Mouse (Mus musculus) layer of hippocampus, adult 18-20 months (tissue): ENCODE measurements at regions not wholly inside any gene's neighbourhood (a gene's known extent, or its start where the extent isn't known, plus 50 kb on each side); places are given as distances from the start of the nearest gene placed in this dataset.

Source experiments
- DNase-seq, 2 experiments: peaks; one replicate each; pipeline ENCODE4 v3.0.0; 2022; ENCODE audit warnings: low spot score in 2 of 2

GRCm38 (mm10) chr2:92704035-92704434 is 104.5 kb downstream of the Chst1 start:
- no peak for DNase-seq

- peak in 1 of 2 experiments; percentile 65 for DNase-seq
Measured at GRCm38 (mm10) chr2:92709668-92710067, 110.2 kb downstream of the Chst1 start.

- no peak for DNase-seq
Measured at GRCm38 (mm10) chr2:92711122-92711777, 111.7 kb downstream of the Chst1 start.

- DNase-seq = peak in 1 of 2 experiments; percentile 43
Measured at GRCm38 (mm10) chr2:92712266-92713144, 113.0 kb downstream of the Chst1 start.

- no peak for DNase-seq
Measured at GRCm38 (mm10) chr2:92717706-92718105, 118.2 kb downstream of the Chst1 start.

GRCm38 (mm10) chr2:92721951-92722350 is 122.4 kb downstream of the Chst1 start:
- no peak for DNase-seq

- DNase-seq = no peak
Measured at GRCm38 (mm10) chr2:92723618-92724263, 124.2 kb downstream of the Chst1 start.

GRCm38 (mm10) chr2:92726640-92727039 is 127.1 kb downstream of the Chst1 start:
- DNase-seq = no peak

GRCm38 (mm10) chr2:92727241-92727640 is 127.7 kb downstream of the Chst1 start:
- DNase-seq = no peak

GRCm38 (mm10) chr2:92728388-92728787 is 128.9 kb downstream of the Chst1 start:
- no peak for DNase-seq

- DNase-seq = no peak
Measured at GRCm38 (mm10) chr2:92730371-92730770, 130.9 kb downstream of the Chst1 start.

- peak in 1 of 2 experiments; percentile 52 for DNase-seq
Measured at GRCm38 (mm10) chr2:92733403-92733802, 133.9 kb downstream of the Chst1 start.

- no peak for DNase-seq
Measured at GRCm38 (mm10) chr2:92735784-92736183, 136.3 kb downstream of the Chst1 start.

GRCm38 (mm10) chr2:92737301-92737700 is 137.8 kb downstream of the Chst1 start:
- DNase-seq = no peak

- DNase-seq = no peak
Measured at GRCm38 (mm10) chr2:92739576-92739975, 140.1 kb downstream of the Chst1 start.

GRCm38 (mm10) chr2:92740776-92741295 is 141.3 kb downstream of the Chst1 start:
- no peak for DNase-seq

- no peak for DNase-seq
Measured at GRCm38 (mm10) chr2:92742025-92742424, 142.5 kb downstream of the Chst1 start.

- DNase-seq = no peak
Measured at GRCm38 (mm10) chr2:92742671-92743070, 143.2 kb downstream of the Chst1 start.

- no peak for DNase-seq
Measured at GRCm38 (mm10) chr2:92743152-92743551, 143.6 kb downstream of the Chst1 start.

GRCm38 (mm10) chr2:92743911-92744310 is 144.4 kb downstream of the Chst1 start:
- no peak for DNase-seq

GRCm38 (mm10) chr2:92747406-92747805 is 147.9 kb downstream of the Chst1 start:
- no peak for DNase-seq

GRCm38 (mm10) chr2:92750116-92750515 is 150.6 kb downstream of the Chst1 start:
- DNase-seq = no peak
